In genomic region chr3:152668239-152668638, GRCm38 (mm10) we compare ENCODE assay signal across 9 mouse cellular contexts. TPM values are rescaled to one million over a fixed set of nuclear protein-coding genes. Genes with fewer than 3 reads are reported as not detected.
A peak's percentile ranks its signal among the peaks of the same experiment; 100 is the strongest.
DNase-seq lines count a peak whose midpoint lies in the region; ATAC-seq and TF ChIP-seq lines count a peak whose summit lies in the region.
"Had no signal": no experiment of that assay in that cellular context is flagged by ENCODE, and none has a peak within 500 bp of the region (broad histone marks: within the 10 kb centered on the region; RNA-seq: fewer than 3 reads in every experiment).

Gene Ak5 (minus strand): TSS chr3:152668360.

- H3K9ac ChIP-seq in limb, embryonic 13.5 days: peak within 1 kb of the TSS; percentile 69

- peak within 1 kb of the TSS; percentile 63 for H3K4me3 ChIP-seq in gastrocnemius, adult 2 months
- H3K4me3 ChIP-seq in testis, adult 2 months (ENCODE audit: control insufficient read depth, low read depth, low read length): peak within 1 kb of the TSS; percentile 30
- peak within 1 kb of the TSS; percentile 63 for H3K4me3 ChIP-seq in limb, embryonic 13.5 days
- H3K4me3 ChIP-seq: erythroblast, embryonic 14.5 days had no signal

- 7% methylated on average over 2 of the region's 5 CpGs for WGBS in limb, embryonic 13.5 days

- TF ChIP-seq CTCF in gastrocnemius, adult 2 months (IDR thresholded peaks at IDR 0.05): no peak
- TF ChIP-seq CTCF in testis, adult 2 months (IDR thresholded peaks at IDR 0.05; ENCODE audit: control insufficient read depth, insufficient read depth, insufficient replicate concordance, low read depth, low read length): no peak

- H3K36me3 ChIP-seq in testis, adult 2 months (ENCODE audit: control insufficient read depth, insufficient read depth, low read length): no peaks in the 10 kb centered on the region
- no peaks in the 10 kb centered on the region for H3K36me3 ChIP-seq in limb, embryonic 13.5 days

- peaks cover 10% of the 10 kb centered on the region for H3K4me1 ChIP-seq in testis, adult 2 months (ENCODE audit: control insufficient read depth, insufficient read depth, low read length)
- peaks cover 9% of the 10 kb centered on the region for H3K4me1 ChIP-seq in limb, embryonic 13.5 days

- intact Hi-C loops in gastrocnemius, adult 2 months (cut with DNase I): loop anchor here (10.0 kb wide), 1 partner anchor 683 kb away; no protein-coding TSS in a partner anchor
- intact Hi-C loops in gastrocnemius, postnatal 36 days (cut with DNase I): no loop called here

- peak within 1 kb of the TSS; percentile 98 for H3K4me2 ChIP-seq in limb, embryonic 13.5 days (replicated peaks)

- TF ChIP-seq POLR2A in testis, adult 2 months (IDR thresholded peaks at IDR 0.05; ENCODE audit: control insufficient read depth, low read depth, low read length): no peak

- no peaks in the 10 kb centered on the region for H3K9me3 ChIP-seq in limb, embryonic 13.5 days

- DNase-seq in gastrocnemius, adult 2 months: no peak
- DNase-seq in gastrocnemius, postnatal 36 days: no peak
- DNase-seq in testis, postnatal 14 days (ENCODE audit: low spot score): no peak
- no peak for DNase-seq in c-Kit-positive CD71-positive TER-119-positive erythroid progenitor cells, embryonic 14.5 days (ENCODE audit: low spot score)
- no peak for DNase-seq in adrenal gland, adult 8-10 months

- H3K27ac ChIP-seq in gastrocnemius, adult 2 months: no peak within 1 kb of the TSS
- H3K27ac ChIP-seq in testis, adult 2 months (ENCODE audit: control insufficient read depth, insufficient read depth, low read depth, low read length): no peak within 1 kb of the TSS
- no peak within 1 kb of the TSS for H3K27ac ChIP-seq in limb, embryonic 13.5 days

- no peaks in the 10 kb centered on the region for H3K27me3 ChIP-seq in testis, adult 2 months (ENCODE audit: control insufficient read depth, insufficient read depth, low read length)
- H3K27me3 ChIP-seq in limb, embryonic 13.5 days: peaks cover 58% of the 10 kb centered on the region

- ATAC-seq in limb, embryonic 13.5 days (ENCODE audit: low FRiP score, low read depth): peak; percentile 51; the same call in 1 of the 2 replicates
- ATAC-seq in CD4-positive, CD25-positive, alpha-beta regulatory T cell, adult 4 months: no peak

RNA-seq across cellular contexts. Expression of gene Ak5, which starts in this region (rescaled TPM):
- under 1 TPM in 1 of 2 experiments, not detected in 1; 0.33 TPM for total RNA-seq in gastrocnemius, adult 2 months (2021)
- under 1 TPM; 0.26 to 0.27 TPM for total RNA-seq in gastrocnemius, postnatal 36 days (2021)
- polyA plus RNA-seq in testis, adult 2 months (2012; rRNA removed): 1.2 and 1.4 TPM in 2 replicates
- polyA plus RNA-seq in limb, embryonic 13.5 days (2015; fragmentation: Nextera tagmentation; extraction: Ambion mirVana): 1.1 and 1.8 TPM in 2 replicates
- 1 to 10 TPM; 3.3 to 4.9 (median 4.7) TPM for total RNA-seq in adrenal gland, adult 8-10 months (2022)
- polyA plus RNA-seq in CD4-positive, CD25-positive, alpha-beta regulatory T cell, adult 4 months (2017; shearing (Covaris generic)): under 1 TPM in 1 of 2 experiments, not detected in 1; 0.12 TPM
- polyA plus RNA-seq: erythroblast, embryonic 14.5 days had no signal
